In the genomic region with DNA sequence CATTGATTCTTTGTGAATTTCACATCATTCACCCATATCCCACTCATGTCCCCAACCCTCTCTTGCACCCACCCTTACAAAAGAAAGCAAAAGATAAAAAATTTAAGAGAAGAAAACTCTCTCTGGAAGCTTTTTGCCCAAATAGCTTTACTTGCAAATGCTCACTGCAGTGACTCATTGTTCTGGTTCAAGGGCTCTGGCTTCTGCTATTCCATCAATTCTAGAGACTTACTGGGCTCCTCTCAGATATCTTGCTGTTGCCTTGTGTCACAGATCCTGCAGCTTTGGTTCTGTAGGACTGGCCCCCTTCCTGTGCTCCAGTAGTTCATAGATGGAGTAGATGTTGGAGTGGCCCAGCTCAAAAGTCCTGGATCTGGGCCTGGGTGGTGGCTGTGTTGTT, we compare ENCODE assay signal across 46 mouse cellular contexts. TPM values are rescaled to one million over a fixed set of nuclear protein-coding genes. Genes with fewer than 3 reads are reported as not detected.
"Had no signal": no experiment of that assay in that cellular context is flagged by ENCODE, and none has a peak within 500 bp of the region (broad histone marks: within the 10 kb centered on the region; RNA-seq: fewer than 3 reads in every experiment).

No protein-coding gene starts in this region.

- H3K27me3 ChIP-seq: limb, embryonic 12.5 days; limb, embryonic 13.5 days; limb, embryonic 15.5 days; liver, embryonic 12.5 days; liver, embryonic 13.5 days; liver, embryonic 15.5 days; lung, embryonic 15.5 days; megakaryocyte, embryonic 14.5 days; midbrain, embryonic 12.5 days; midbrain, embryonic 13.5 days; midbrain, embryonic 15.5 days; neural tube, embryonic 12.5 days had no signal

- DNase-seq: left cerebral cortex, postnatal 4 days; liver; liver, embryonic 13.5 days; liver, postnatal 0 days; lung, adult 18-20 months; lung, adult 2 months; lung, embryonic 14.5 days; lung, postnatal 10 days; lung, postnatal 14 days; lung, postnatal 36 days; lung, postnatal 4 days; midbrain, embryonic 14.5 days had no signal

- ATAC-seq: liver, embryonic 12.5 days; liver, postnatal 0 days; lung, postnatal 0 days; midbrain, embryonic 13.5 days; midbrain, embryonic 15.5 days; midbrain, embryonic 16.5 days had no signal

RNA-seq across cellular contexts. Expression of a gene that starts 47.2 kb away (rescaled TPM):
- total RNA-seq: left cerebral cortex, postnatal 10 days; left cerebral cortex, postnatal 14 days; left cerebral cortex, postnatal 25 days; left cerebral cortex, postnatal 36 days; left cerebral cortex, postnatal 4 days; liver, adult 2 months; megakaryocyte progenitor cell, adult 5-6 weeks; megakaryocyte-erythroid progenitor cell, adult 5-6 weeks; midbrain, postnatal 0 days; monocyte, adult 5-6 weeks had no signal
- polyA plus RNA-seq: limb, embryonic 10.5 days; limb, embryonic 11.5 days; limb, embryonic 12.5 days; limb, embryonic 13.5 days; limb, embryonic 14.5 days; limb, embryonic 15.5 days; liver, adult 2 months; liver, embryonic 11.5 days; liver, embryonic 12.5 days; liver, embryonic 13.5 days; liver, embryonic 14.5 days; liver, embryonic 15.5 days; liver, embryonic 16.5 days; liver, postnatal 0 days; lung, adult 2 months; lung, embryonic 14.5 days; lung, embryonic 15.5 days; lung, embryonic 16.5 days; lung, postnatal 0 days; macrophage; midbrain, embryonic 10.5 days; midbrain, embryonic 11.5 days; midbrain, embryonic 12.5 days; midbrain, embryonic 13.5 days; midbrain, embryonic 14.5 days; midbrain, embryonic 15.5 days; midbrain, embryonic 16.5 days; midbrain, postnatal 0 days; myocyte; neural tube, embryonic 11.5 days; neural tube, embryonic 12.5 days had no signal
